Mouse (Mus musculus): ENCODE data around the gene Hcfc1r1.

Hcfc1r1 gene

GRCm38 (mm10) chr17:23719455-23719854 lies 46.1 kb downstream of the Hcfc1r1 start:
- DNase-seq (ENCODE audit: extremely low read depth, low read depth, low spot score) = no peak

- no peak for DNase-seq (ENCODE audit: extremely low read depth, low read depth, low spot score)
These were observed 48.5 kb downstream of the Hcfc1r1 start for GRCm38 (mm10) chr17:23721886-23722285.

GRCm38 (mm10) chr17:23722376-23723125 lies 49.2 kb downstream of the Hcfc1r1 start, which contains the start of gene 1520401A03Rik:
Gene 1520401A03Rik, minus strand, starts transcription at chr17:23722783.
- no peak for DNase-seq (ENCODE audit: extremely low read depth, low read depth, low spot score)
